Mouse (Mus musculus) stomach, embryonic 16.5 days (tissue): ENCODE data around the gene Kcnj4. TPM values are rescaled to one million over a fixed set of nuclear protein-coding genes. Genes with fewer than 3 reads are reported as not detected.

Experiments used
- ATAC-seq: fragments of 200-750 bp; cut with Nextera tagmentation; 2 replicates; pipeline ENCODE4 v1.8.0; 2017; ENCODE audit warnings: moderate number of reproducible peaks, moderate TSS enrichment; ENCODE audit not compliant: insufficient read depth, low FRiP score
- H3K27ac ChIP-seq: fragments of 300-500 bp; sonication (generic); 2 replicates; pipeline ENCODE4 v1.5.1; 2014; ENCODE audit warnings: low read length
- H3K27me3 ChIP-seq: fragments of 300-500 bp; sonication (generic); 2 replicates; pipeline ENCODE4 v1.6.1; 2014; ENCODE audit warnings: low read length, control low read depth, mixed read lengths; ENCODE audit not compliant: control insufficient read depth, insufficient read depth
- H3K36me3 ChIP-seq: fragments of 300-500 bp; sonication (generic); 2 replicates; pipeline ENCODE4 v1.6.1; 2014; ENCODE audit warnings: low read length; ENCODE audit not compliant: control insufficient read depth, insufficient read depth
- H3K4me1 ChIP-seq: fragments of 300-500 bp; sonication (generic); 2 replicates; pipeline ENCODE4 v1.6.1; 2014; ENCODE audit warnings: low read length, control low read depth, mixed read lengths; ENCODE audit not compliant: control insufficient read depth, insufficient read depth
- H3K4me2 ChIP-seq: fragments of 300-500 bp; sonication (generic); 2 replicates; pipeline ENCODE4 v1.6.1; 2014; ENCODE audit warnings: low read depth, low read length, mixed read lengths
- H3K4me3 ChIP-seq: fragments of 300-500 bp; sonication (generic); replicated peaks from 2 replicates; pipeline ENCODE4 v1.5.1; 2014; ENCODE audit warnings: mild to moderate bottlenecking, low read length
- H3K9ac ChIP-seq: fragments of 300-500 bp; sonication (generic); 2 replicates; pipeline ENCODE4 v1.6.1; 2014; ENCODE audit warnings: low read length
- H3K9me3 ChIP-seq: fragments of 300-500 bp; sonication (generic); replicated peaks from 2 replicates; pipeline ENCODE4 v1.6.1; 2016; ENCODE audit warnings: low read length, control low read depth; ENCODE audit not compliant: control insufficient read depth
- WGBS: fragments of 180-500 bp; shearing (Covaris S2); extraction: QIAGEN DNeasy Blood & Tissue Kit; methylation state at CpG from one replicate; pipeline ENCODE4 v1.1.7; 2014; 5-methylcytosine and 5-hydroxymethylcytosine counted together
- polyA plus RNA-seq: library from polyadenylated mRNA; unstranded; fragments of >200 nt; fragmentation: Nextera tagmentation; extraction: Ambion mirVana; gene quantifications from 2 replicates; pipeline ENCODE4 v1.2.1, GENCODE M21; 2015

The Kcnj4 gene
- polyA plus RNA-seq, 1 experiment from 2014 or later, result not detected

DNA sequence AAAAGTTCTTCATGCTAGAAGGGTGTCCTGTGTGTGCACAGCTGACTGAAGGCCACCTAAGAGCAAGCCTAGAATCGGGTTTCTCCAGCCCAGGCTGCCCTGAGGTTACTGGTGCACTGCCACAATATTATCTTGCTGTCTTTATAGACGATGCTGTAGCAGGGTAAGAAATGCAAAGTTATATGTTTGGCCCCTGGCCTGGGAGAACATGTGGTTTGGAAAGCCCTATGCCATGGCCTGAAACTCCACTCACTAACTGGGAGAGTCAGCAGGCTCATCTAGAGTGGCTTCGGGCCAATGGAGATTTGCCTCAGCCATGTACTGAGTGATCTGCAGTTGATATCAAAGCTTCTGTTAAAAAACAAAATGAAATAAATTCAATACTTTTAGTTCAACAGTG, 28.8 kb upstream of the Kcnj4 start:
- peaks cover 59% of the 10 kb centered on the region for H3K36me3 ChIP-seq
- WGBS, result 82% methylated on average over 3 of the region's 3 CpGs
- no peak overlapping the region for H3K9ac ChIP-seq
- no peaks in the 10 kb centered on the region for H3K9me3 ChIP-seq
- H3K27me3 ChIP-seq, result no peaks in the 10 kb centered on the region
- H3K4me2 ChIP-seq, result no peak overlapping the region
- H3K4me3 ChIP-seq, result no peak overlapping the region
- no peak for ATAC-seq
- no peak overlapping the region for H3K27ac ChIP-seq
- H3K4me1 ChIP-seq, result no peaks in the 10 kb centered on the region

DNA sequence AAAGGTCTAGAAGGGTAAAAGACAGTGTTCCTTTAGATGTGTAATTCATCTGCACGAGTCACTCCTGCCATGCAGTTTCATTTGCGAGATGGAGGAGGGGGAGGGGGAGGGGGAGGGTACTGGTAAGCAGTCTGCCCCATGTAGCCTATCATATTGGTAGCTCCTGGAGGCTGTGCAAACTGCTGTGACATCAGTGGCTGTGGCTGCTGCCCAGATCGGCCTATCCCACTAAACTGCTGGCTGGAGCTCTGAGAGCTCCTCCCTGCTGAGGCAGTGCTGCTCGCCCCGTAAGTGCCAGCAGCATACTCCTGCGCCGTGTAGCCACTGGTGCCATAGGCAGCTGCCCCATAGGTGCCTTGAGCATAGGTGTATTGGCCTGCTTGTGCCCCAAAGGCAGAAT, 24.9 kb upstream of the Kcnj4 start:
- H3K9me3 ChIP-seq, result no peaks in the 10 kb centered on the region
- 71% methylated on average over 7 of the region's 7 CpGs for WGBS
- no peaks in the 10 kb centered on the region for H3K27me3 ChIP-seq
- no peak overlapping the region for H3K9ac ChIP-seq
- H3K4me1 ChIP-seq, result no peaks in the 10 kb centered on the region; the same call in 1 of the 2 replicates
- no peak overlapping the region for H3K4me3 ChIP-seq
- H3K27ac ChIP-seq, result no peak overlapping the region
- H3K36me3 ChIP-seq, result peaks cover 49% of the 10 kb centered on the region
- no peak overlapping the region for H3K4me2 ChIP-seq
- no peak for ATAC-seq

DNA sequence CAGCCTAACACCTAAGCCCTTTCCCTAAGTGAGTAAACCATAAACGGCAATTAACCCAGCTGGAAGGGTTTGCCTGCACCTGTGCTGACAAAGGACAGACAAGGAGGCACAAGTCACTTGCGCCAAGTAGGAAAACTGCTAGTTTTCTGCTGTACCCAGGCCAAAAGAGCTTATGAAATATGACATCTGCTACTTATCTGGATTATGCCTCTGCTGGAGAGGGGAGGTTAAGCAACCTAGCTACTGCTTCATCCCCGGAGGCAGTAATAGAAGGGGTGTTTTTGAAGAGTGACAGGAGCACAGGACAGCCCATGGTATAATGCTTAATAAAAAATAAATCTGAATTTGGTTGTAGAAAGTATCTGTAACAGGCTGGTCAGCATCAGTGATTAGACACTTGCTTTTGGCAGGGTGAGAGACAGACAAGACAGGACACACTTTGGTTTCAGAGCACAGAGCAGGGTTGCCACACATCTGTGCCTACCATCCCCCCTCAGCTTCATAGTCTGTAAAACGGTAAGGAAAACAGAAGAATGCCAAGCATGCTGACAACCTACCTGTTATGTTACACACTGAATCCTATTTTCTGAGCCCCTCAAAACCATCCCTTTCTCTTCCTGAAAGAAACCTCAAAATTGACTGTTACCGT, 23.1 kb upstream of the Kcnj4 start:
- H3K4me2 ChIP-seq, result no peak overlapping the region
- H3K9me3 ChIP-seq, result no peaks in the 10 kb centered on the region
- 50% methylated on average over 5 of the region's 5 CpGs for WGBS
- H3K9ac ChIP-seq, result no peak overlapping the region
- H3K27me3 ChIP-seq, result no peaks in the 10 kb centered on the region
- no peak overlapping the region for H3K27ac ChIP-seq
- peaks cover 41% of the 10 kb centered on the region for H3K36me3 ChIP-seq
- no peaks in the 10 kb centered on the region; the same call in 1 of the 2 replicates for H3K4me1 ChIP-seq
- no peak for ATAC-seq
- no peak overlapping the region for H3K4me3 ChIP-seq

GRCm38 (mm10) chr15:79527192-79527591, 22.2 kb upstream of the Kcnj4 start:
- Histone ChIP-seq H3K9ac (no peak overlapping the region), H3K4me3 (no peak overlapping the region), H3K27ac (no peak overlapping the region), H3K4me1 (no peaks in the 10 kb centered on the region; the same call in 1 of the 2 replicates), H3K9me3 (no peaks in the 10 kb centered on the region), H3K27me3 (no peaks in the 10 kb centered on the region), H3K4me2 (no peak overlapping the region), H3K36me3 (peaks cover 41% of the 10 kb centered on the region)
- ATAC-seq, result no peak
- WGBS, result 78% methylated on average over 4 of the region's 4 CpGs

DNA sequence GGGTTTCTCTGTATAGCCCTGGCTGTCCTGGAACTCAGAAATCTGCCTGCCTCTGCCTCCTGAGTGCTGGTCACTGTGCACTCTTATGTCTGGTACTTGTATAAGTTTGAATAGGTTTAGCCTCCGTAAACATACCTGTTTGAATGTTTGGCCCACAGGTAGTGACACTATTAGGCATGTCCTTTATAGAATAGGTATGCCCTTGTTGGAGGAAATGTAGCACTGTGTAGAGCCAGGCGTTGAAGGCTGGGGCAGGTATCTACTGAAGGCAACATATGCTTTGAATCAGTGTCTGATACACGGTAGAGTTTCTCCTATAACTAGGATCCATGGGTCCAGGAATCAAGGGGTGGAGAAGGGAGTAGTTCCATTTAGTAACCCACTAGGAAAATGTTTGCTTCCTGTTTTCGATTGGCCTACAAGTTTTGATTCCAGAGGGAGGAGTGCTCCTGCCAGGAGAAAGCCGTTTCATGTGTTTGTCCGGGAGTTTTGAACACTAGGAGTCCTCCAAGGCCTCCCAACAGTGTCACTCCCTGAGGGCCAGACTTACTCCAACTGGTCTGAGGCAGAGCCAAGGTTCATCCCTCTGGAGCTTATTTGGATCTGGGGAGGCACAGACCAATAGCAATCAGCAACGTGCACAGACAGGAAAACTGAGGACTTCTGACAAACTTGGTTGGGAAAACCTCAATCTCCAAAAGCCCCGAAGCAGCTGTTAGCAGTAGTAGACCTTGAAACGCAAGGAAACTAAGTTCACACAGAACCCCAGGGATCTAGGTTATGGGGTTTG, 21.1 kb upstream of the Kcnj4 start:
- no peaks in the 10 kb centered on the region; the same call in 1 of the 2 replicates for H3K4me1 ChIP-seq
- 52% methylated on average over 9 of the region's 9 CpGs for WGBS
- no peak overlapping the region for H3K4me3 ChIP-seq
- H3K27ac ChIP-seq, result no peak overlapping the region
- H3K4me2 ChIP-seq, result no peak overlapping the region
- H3K27me3 ChIP-seq, result no peaks in the 10 kb centered on the region
- peak; percentile 49; the same call in 1 of the 2 replicates for ATAC-seq
- no peak overlapping the region for H3K9ac ChIP-seq
- no peaks in the 10 kb centered on the region for H3K9me3 ChIP-seq
- H3K36me3 ChIP-seq, result peaks cover 34% of the 10 kb centered on the region

DNA sequence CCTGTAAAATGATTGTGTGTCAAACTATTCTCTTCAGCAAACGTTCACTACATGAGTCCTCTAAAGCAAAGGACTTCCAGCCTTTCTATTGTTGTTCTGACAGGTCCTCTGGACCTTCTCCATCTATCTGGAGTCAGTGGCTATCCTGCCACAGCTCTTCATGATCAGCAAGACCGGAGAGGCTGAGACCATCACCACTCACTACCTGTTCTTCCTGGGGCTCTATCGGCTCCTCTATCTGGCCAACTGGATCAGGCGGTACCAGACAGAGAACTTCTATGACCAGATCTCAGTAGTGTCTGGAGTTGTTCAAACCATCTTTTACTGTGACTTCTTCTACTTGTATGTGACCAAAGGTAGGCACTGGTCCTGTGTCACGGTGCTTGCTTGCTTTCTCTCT, 20.5 kb upstream of the Kcnj4 start:
- H3K27me3 ChIP-seq, result no peaks in the 10 kb centered on the region
- H3K9me3 ChIP-seq, result no peaks in the 10 kb centered on the region
- 83% methylated on average over 5 of the region's 5 CpGs for WGBS
- H3K27ac ChIP-seq, result no peak overlapping the region
- no peaks in the 10 kb centered on the region; the same call in 1 of the 2 replicates for H3K4me1 ChIP-seq
- H3K4me2 ChIP-seq, result no peak overlapping the region
- H3K36me3 ChIP-seq, result peaks cover 31% of the 10 kb centered on the region
- no peak for ATAC-seq
- H3K9ac ChIP-seq, result no peak overlapping the region
- H3K4me3 ChIP-seq, result no peak overlapping the region

GRCm38 (mm10) chr15:79519400-79520220, 14.6 kb upstream of the Kcnj4 start:
- ATAC-seq, result no peak
- no peak overlapping the region for H3K27ac ChIP-seq
- peaks cover 26% of the 10 kb centered on the region for H3K4me1 ChIP-seq
- no peak overlapping the region for H3K4me3 ChIP-seq
- no peak overlapping the region for H3K9ac ChIP-seq
- H3K9me3 ChIP-seq, result no peaks in the 10 kb centered on the region
- peaks cover 6% of the 10 kb centered on the region; the same call in 1 of the 2 replicates for H3K36me3 ChIP-seq
- 51% methylated on average over 16 of the region's 16 CpGs for WGBS
- H3K27me3 ChIP-seq, result no peaks in the 10 kb centered on the region
- H3K4me2 ChIP-seq, result no peak overlapping the region

DNA sequence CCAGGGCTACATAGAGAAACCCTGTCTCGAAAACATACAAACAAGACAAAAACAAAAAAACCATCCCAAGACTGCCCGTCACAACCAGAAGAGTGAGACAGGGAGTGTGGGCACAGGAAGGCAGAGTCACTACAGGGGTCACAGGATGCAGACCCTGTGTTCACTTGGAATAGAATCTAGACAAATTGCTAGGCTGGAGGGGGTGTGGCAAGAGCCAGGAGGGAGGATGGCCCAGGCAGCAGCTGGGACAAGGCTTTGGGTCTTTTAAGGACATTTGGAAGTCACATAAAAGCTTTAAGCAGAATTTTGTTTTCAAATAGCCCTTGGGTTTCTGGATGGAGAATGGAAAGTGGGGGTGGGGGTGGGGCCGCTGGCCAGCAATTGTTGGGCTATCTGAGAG, 13.5 kb upstream of the Kcnj4 start:
- peaks cover 6% of the 10 kb centered on the region; the same call in 1 of the 2 replicates for H3K36me3 ChIP-seq
- WGBS, result 75% methylated on average over 3 of the region's 3 CpGs
- peak overlapping the region; percentile 79; the same call in 1 of the 2 replicates for H3K4me2 ChIP-seq
- H3K4me3 ChIP-seq, result no peak overlapping the region; the same call in none of the 2 replicates
- ATAC-seq, result no peak
- H3K4me1 ChIP-seq, result peaks cover 30% of the 10 kb centered on the region
- H3K27ac ChIP-seq, result no peak overlapping the region
- H3K27me3 ChIP-seq, result peaks cover 8% of the 10 kb centered on the region
- no peak overlapping the region for H3K9ac ChIP-seq
- H3K9me3 ChIP-seq, result no peaks in the 10 kb centered on the region
